27 mouse cellular contexts compared by ENCODE assay signal in the genomic region with DNA sequence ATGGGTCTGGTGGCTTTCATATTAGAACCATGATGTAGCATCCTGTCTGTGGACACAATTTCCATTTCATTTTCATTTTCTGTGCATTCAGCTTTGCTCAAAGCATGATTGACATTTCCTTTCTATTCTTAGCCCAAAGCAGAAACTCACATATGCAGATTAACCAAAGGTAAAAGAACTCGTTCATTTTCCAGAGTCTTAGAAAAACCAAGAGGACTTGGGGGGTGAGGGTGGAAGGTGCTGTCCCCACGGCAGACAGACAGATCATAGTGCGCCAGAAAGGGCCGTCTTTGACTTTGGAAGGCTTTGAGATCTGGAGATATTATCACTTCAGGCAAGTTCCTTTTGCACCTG. TPM values are rescaled to one million over a fixed set of nuclear protein-coding genes. Genes with fewer than 3 reads are reported as not detected.
A peak's percentile ranks its signal among the peaks of the same experiment; 100 is the strongest.
DNase-seq lines count a peak whose midpoint lies in the region; ATAC-seq and TF ChIP-seq lines count a peak whose summit lies in the region.
"Had no signal": no experiment of that assay in that cellular context is flagged by ENCODE, and none has a peak within 500 bp of the region (broad histone marks: within the 10 kb centered on the region; RNA-seq: fewer than 3 reads in every experiment).

No protein-coding gene starts in this region.

- peak overlapping the region; percentile 60 for H3K27ac ChIP-seq in thymus, adult 2 months (ENCODE audit: control insufficient read depth, insufficient read depth, low read length)
- H3K27ac ChIP-seq in bone marrow, adult 2 months (ENCODE audit: control insufficient read depth, insufficient read depth, low read depth, low read length, poor library complexity) = no peak overlapping the region
- H3K27ac ChIP-seq in stomach, postnatal 0 days (replicated peaks) = no peak overlapping the region
- H3K27ac ChIP-seq: hindbrain, embryonic 13.5 days; layer of hippocampus, adult 2 months; limb, embryonic 10.5 days; macrophage; neural tube, embryonic 15.5 days had no signal

- WGBS in thymus, adult 2 months = under 1% methylated on average over 4 of the region's 4 CpGs
- 17% methylated on average over 4 of the region's 4 CpGs for WGBS in bone marrow, adult 2 months
- 88% methylated on average over 4 of the region's 4 CpGs for WGBS in stomach, postnatal 0 days

- no peaks in the 10 kb centered on the region for H3K27me3 ChIP-seq in thymus, adult 2 months (ENCODE audit: control insufficient read depth, insufficient read depth, low read length)
- no peaks in the 10 kb centered on the region for H3K27me3 ChIP-seq in stomach, postnatal 0 days (ENCODE audit: control insufficient read depth, insufficient read depth, low read length)
- H3K27me3 ChIP-seq: heart, embryonic 12.5 days; hindbrain, embryonic 13.5 days; neural tube, embryonic 15.5 days had no signal

- no peak overlapping the region for H3K9ac ChIP-seq in stomach, postnatal 0 days (ENCODE audit: low read length)
- H3K9ac ChIP-seq: heart, embryonic 12.5 days; hindbrain, embryonic 13.5 days; neural tube, embryonic 15.5 days had no signal

- no peaks in the 10 kb centered on the region for H3K36me3 ChIP-seq in thymus, adult 2 months (ENCODE audit: control insufficient read depth, insufficient read depth, low read length)
- no peaks in the 10 kb centered on the region for H3K36me3 ChIP-seq in stomach, postnatal 0 days (ENCODE audit: control insufficient read depth, insufficient read depth, low read length)
- H3K36me3 ChIP-seq: G1E; heart, embryonic 12.5 days; hindbrain, embryonic 13.5 days; limb, embryonic 10.5 days; neural tube, embryonic 15.5 days had no signal

- no peaks in the 10 kb centered on the region for H3K9me3 ChIP-seq in stomach, postnatal 0 days (ENCODE audit: control insufficient read depth, low read length)
- H3K9me3 ChIP-seq: G1E; heart, embryonic 12.5 days; hindbrain, embryonic 13.5 days; limb, embryonic 10.5 days; neural tube, embryonic 15.5 days had no signal

- no peak for TF ChIP-seq EP300 in stomach, postnatal 0 days (optimal IDR thresholded peaks at IDR 0.05)

- H3K4me2 ChIP-seq in stomach, postnatal 0 days (replicated peaks; ENCODE audit: low read depth) = no peak overlapping the region
- H3K4me2 ChIP-seq: heart, embryonic 12.5 days; hindbrain, embryonic 13.5 days; midbrain, embryonic 11.5 days; neural tube, embryonic 15.5 days had no signal

- TF ChIP-seq CTCF in thymus, adult 2 months (IDR thresholded peaks at IDR 0.05; ENCODE audit: borderline replicate concordance, control insufficient read depth, extremely low read depth, insufficient read depth, low read length, poor library complexity) = no peak
- TF ChIP-seq CTCF in bone marrow, adult 2 months (IDR thresholded peaks at IDR 0.05; ENCODE audit: control insufficient read depth, insufficient read depth, low read length) = no peak
- no peak for TF ChIP-seq CTCF in stomach, postnatal 0 days (IDR thresholded peaks at IDR 0.05; ENCODE audit: low read depth)

- H3K4me3 ChIP-seq in thymus, adult 2 months (ENCODE audit: control insufficient read depth, insufficient read depth, low read length) = peak overlapping the region; percentile 24; the same call in 1 of the 2 replicates
- H3K4me3 ChIP-seq in bone marrow, adult 2 months (replicated peaks; ENCODE audit: control insufficient read depth, low read depth, low read length) = peak overlapping the region; percentile 24
- no peak overlapping the region for H3K4me3 ChIP-seq in stomach, postnatal 0 days (ENCODE audit: low read depth, low read length)
- H3K4me3 ChIP-seq: heart, embryonic 12.5 days; hindbrain, embryonic 13.5 days; layer of hippocampus, adult 2 months; limb, embryonic 10.5 days; neural tube, embryonic 15.5 days had no signal

- ATAC-seq in stomach, postnatal 0 days (ENCODE audit: low FRiP score, low TSS enrichment) = no peak
- ATAC-seq: forebrain, embryonic 16.5 days had no signal

- intact Hi-C loops in heart, postnatal 25 days (cut with DNase I) = no loop called here

- TF ChIP-seq POLR2A in thymus, adult 2 months (IDR thresholded peaks at IDR 0.05; ENCODE audit: control insufficient read depth, extremely low read depth, insufficient read depth, low read length, poor library complexity) = no peak
- TF ChIP-seq POLR2A in bone marrow, adult 2 months (IDR thresholded peaks at IDR 0.05; ENCODE audit: borderline replicate concordance, control insufficient read depth, low read depth, low read length) = no peak

- DNase-seq in thymus, adult 2 months = no peak
- DNase-seq in thymus, postnatal 4 days = no peak
- peak; percentile 77 for DNase-seq in CD4-positive, CD25-positive, alpha-beta regulatory T cell, adult 2 months (ENCODE audit: low read depth, low spot score)
- peak; percentile 63 for DNase-seq in naive thymus-derived CD4-positive, alpha-beta T cell, adult 2 months (ENCODE audit: low read depth)
- DNase-seq in heart, postnatal 25 days (ENCODE audit: low spot score) = no peak
- no peak for DNase-seq in stomach, postnatal 0 days (ENCODE audit: low spot score)
- DNase-seq: adrenal gland, postnatal 14 days; cerebellum, adult 8-10 months; cerebellum, postnatal 36 days; gastrocnemius, postnatal 10 days; heart, postnatal 10 days; kidney, adult 8-10 months; kidney, postnatal 25 days; liver had no signal

- H3K4me1 ChIP-seq in thymus, adult 2 months (replicated peaks; ENCODE audit: control insufficient read depth, insufficient read depth, low read length) = peaks cover 28% of the 10 kb centered on the region
- H3K4me1 ChIP-seq in bone marrow, adult 2 months (ENCODE audit: control insufficient read depth, insufficient read depth, low read length) = no peaks in the 10 kb centered on the region; the same call in 1 of the 2 replicates
- H3K4me1 ChIP-seq in stomach, postnatal 0 days (replicated peaks; ENCODE audit: control insufficient read depth, insufficient read depth) = no peaks in the 10 kb centered on the region
- H3K4me1 ChIP-seq: hindbrain, embryonic 13.5 days; neural tube, embryonic 15.5 days had no signal

RNA-seq across cellular contexts. Expression of a gene that starts 31.7 kb away (rescaled TPM):
- polyA plus RNA-seq in thymus, adult 2 months (2012; rRNA removed) = 131 and 148 TPM in 2 replicates
- polyA plus RNA-seq in bone marrow, adult 2 months (2011; ENCODE audit: insufficient read depth, insufficient read length, low replicate concordance, missing spikeins) = 166 and 167 TPM in 2 replicates
- 10 to 100 TPM; 36.9 to 41.9 TPM for total RNA-seq in heart, postnatal 25 days (2021)
- polyA plus RNA-seq in stomach, postnatal 0 days (2015; fragmentation: Nextera tagmentation; extraction: Ambion mirVana) = 208 and 212 TPM in 2 replicates

RNA-seq across cellular contexts. Expression of a gene that starts 31.9 kb away (rescaled TPM):
- not detected in 2 replicates for polyA plus RNA-seq in thymus, adult 2 months (2012; rRNA removed)
- polyA plus RNA-seq in bone marrow, adult 2 months (2011; ENCODE audit: insufficient read depth, insufficient read length, low replicate concordance, missing spikeins) = not detected in 2 replicates
- total RNA-seq in heart, postnatal 25 days (2021) = not detected
- 0.05 TPM in 2 replicates for polyA plus RNA-seq in stomach, postnatal 0 days (2015; fragmentation: Nextera tagmentation; extraction: Ambion mirVana)
- total RNA-seq: adrenal gland, postnatal 14 days; gastrocnemius, postnatal 10 days; granulocyte monocyte progenitor cell, adult 5-6 weeks; heart, postnatal 10 days had no signal
- polyA plus RNA-seq: forebrain, embryonic 16.5 days; G1E; intestine, embryonic 14.5 days; liver, embryonic 16.5 days; macrophage; midbrain, embryonic 11.5 days had no signal

RNA-seq across cellular contexts. Expression of a gene that starts 48.1 kb away (rescaled TPM):
- 8.7 and 9.3 TPM in 2 replicates for polyA plus RNA-seq in thymus, adult 2 months (2012; rRNA removed)
- polyA plus RNA-seq in bone marrow, adult 2 months (2011; ENCODE audit: insufficient read depth, insufficient read length, low replicate concordance, missing spikeins) = 0.56 and 5.2 TPM in 2 replicates
- 10 to 100 TPM; 14.1 to 14.5 TPM for total RNA-seq in heart, postnatal 25 days (2021)
- 31.6 and 34.3 TPM in 2 replicates for polyA plus RNA-seq in stomach, postnatal 0 days (2015; fragmentation: Nextera tagmentation; extraction: Ambion mirVana)
- total RNA-seq: G1E had no signal
- polyA plus RNA-seq: G1E had no signal

RNA-seq across cellular contexts. Expression of a gene that starts 48.9 kb away (rescaled TPM):
- polyA plus RNA-seq in thymus, adult 2 months (2012; rRNA removed) = 3.4 and 4.6 TPM in 2 replicates
- 7.8 and 10.4 TPM in 2 replicates for polyA plus RNA-seq in bone marrow, adult 2 months (2011; ENCODE audit: insufficient read depth, insufficient read length, low replicate concordance, missing spikeins)
- total RNA-seq in heart, postnatal 25 days (2021) = 1 to 10 TPM; 3.1 to 4.0 TPM
- 15.2 and 17.8 TPM in 2 replicates for polyA plus RNA-seq in stomach, postnatal 0 days (2015; fragmentation: Nextera tagmentation; extraction: Ambion mirVana)

Comparison
In these comparisons a context has a peak if more than half of its experiments do, and no peak if none do; other contexts are left out.
1. DNase-seq: peak in CD4-positive, CD25-positive, alpha-beta regulatory T cell, adult 2 months (single experiment) and naive thymus-derived CD4-positive, alpha-beta T cell, adult 2 months (single experiment); none in thymus, adult 2 months (single experiment), thymus, postnatal 4 days (single experiment), heart, postnatal 25 days (single experiment) and stomach, postnatal 0 days (single experiment).